Mouse (Mus musculus): ENCODE results near the gene Zan.

Zan gene

GRCm38 (mm10) chr5:137476964-137477363, at the start of gene Zan:
Gene Zan (minus strand): TSS chr5:137477064.
- DNase-seq, result no peak

DNA sequence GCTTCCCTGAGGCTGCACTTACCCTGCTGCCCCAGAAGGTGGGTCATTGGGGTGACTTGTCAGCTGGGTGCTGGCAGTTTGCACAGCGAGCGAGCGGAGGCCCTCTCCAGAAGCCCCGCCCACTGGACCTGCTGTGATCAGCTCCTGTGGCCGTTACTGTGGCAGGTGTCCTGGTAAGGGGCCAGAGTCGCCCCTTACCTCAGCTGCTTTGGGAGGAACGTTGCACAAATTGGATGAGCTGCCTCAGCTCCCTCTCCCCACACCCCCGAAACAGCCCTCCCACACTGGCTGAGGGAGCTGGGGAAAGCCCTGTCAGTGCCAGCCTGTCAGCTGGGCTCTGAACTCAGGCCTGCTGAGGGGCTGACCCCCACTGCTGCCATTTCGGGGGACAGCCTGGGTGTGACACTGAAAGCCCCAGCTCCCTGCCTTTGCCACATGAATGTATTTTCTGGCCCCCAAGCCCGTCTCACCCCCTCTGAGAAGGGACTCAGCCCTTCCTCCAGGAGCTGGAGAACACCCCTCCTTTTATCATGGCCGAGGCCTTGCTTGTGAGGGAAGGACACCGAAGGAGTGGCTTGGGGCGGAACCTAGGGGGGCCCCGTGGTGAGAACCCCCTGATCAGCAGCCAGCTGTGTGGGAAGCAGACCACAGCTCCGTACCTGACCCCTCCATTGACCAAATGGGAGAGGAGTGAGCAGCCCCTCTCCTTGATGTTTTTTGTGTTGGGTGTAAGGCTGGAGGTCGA, 49.5 kb upstream of the Zan start:
- peak in 1 of 2 experiments; percentile 20 for DNase-seq

- no peak for DNase-seq
These were observed 48.6 kb upstream of the Zan start for GRCm38 (mm10) chr5:137525511-137525910.

- no peak for DNase-seq
These were observed 47.8 kb upstream of the Zan start for GRCm38 (mm10) chr5:137524671-137525070.

DNA sequence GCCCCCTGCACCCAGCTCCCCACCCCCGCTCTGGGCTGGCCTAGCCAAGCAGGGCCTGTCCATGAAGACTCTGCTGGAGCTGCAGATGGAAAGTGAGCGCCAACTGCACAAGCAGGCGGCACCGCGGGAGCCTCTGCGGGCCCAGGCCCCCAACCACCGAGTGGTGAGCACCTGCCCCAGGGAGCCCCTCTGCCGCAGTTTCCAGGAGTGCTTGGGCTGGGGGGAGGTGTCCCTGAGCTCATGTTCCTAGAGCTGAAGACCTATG, 47.3 kb upstream of the Zan start:
- no peak for DNase-seq

DNA sequence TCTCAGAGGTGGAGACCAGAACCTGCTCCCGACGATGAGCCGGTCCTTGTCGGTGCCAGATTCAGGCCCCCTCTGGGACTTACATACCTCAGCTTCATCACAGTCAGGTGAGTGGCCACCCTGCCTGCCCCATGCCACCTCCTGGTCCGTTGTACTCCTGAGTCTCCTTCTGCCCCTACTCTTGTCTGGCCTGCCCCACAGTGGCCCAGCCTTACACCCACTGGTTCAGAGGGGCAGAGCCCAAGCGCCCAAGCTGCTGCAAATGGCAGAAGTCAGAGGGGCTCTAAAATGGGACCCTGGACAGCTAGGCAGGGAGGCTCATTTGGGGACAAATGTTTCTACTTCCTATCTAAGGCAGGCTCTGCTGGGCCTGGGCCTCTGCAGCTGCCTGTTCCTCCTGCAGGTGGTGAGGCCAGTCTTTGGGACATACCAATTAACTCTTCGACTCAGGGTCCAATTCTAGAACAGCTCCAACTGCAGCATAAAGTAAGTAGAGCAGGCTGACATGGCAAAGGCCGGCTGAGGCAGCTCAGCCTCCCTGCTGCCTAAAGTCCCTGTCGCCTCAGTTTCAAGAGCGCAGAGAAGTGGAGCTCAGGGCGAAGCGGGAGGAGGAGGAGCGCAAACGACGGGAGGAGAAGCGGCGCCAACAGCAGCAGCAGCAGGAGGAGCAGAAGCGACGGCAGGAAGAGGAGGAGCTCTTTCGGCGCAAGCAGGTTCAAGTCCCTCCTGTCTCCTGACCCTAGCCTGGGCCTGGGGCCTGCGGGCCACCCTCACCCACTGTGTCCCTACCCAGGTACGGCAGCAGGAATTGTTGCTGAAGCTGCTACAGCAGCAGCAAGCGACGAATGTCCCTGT, 46.8 kb upstream of the Zan start:
- no peak for DNase-seq

GRCm38 (mm10) chr5:137522711-137523110, 45.8 kb upstream of the Zan start:
- DNase-seq, result no peak

DNA sequence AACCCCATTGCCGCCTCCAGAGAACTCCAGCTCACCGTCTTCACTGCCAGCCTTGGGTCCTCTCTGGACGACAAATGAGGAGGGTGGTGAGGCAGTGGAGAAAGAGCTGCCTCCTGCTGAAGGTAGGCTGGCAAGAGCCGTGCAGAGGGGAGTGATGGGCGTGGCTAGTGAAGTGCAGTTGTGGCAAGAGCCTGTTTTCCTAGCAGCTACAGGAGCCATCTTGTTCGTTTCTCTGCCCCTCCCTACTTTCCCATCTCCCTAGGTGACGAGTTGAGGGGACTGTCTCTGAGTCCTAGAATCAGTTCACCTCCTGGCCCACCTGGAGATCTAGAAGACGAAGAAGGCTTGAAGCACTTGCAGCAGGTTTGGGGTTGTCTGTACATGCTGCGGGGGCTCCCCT, 45.0 kb upstream of the Zan start:
- no peak for DNase-seq

DNA sequence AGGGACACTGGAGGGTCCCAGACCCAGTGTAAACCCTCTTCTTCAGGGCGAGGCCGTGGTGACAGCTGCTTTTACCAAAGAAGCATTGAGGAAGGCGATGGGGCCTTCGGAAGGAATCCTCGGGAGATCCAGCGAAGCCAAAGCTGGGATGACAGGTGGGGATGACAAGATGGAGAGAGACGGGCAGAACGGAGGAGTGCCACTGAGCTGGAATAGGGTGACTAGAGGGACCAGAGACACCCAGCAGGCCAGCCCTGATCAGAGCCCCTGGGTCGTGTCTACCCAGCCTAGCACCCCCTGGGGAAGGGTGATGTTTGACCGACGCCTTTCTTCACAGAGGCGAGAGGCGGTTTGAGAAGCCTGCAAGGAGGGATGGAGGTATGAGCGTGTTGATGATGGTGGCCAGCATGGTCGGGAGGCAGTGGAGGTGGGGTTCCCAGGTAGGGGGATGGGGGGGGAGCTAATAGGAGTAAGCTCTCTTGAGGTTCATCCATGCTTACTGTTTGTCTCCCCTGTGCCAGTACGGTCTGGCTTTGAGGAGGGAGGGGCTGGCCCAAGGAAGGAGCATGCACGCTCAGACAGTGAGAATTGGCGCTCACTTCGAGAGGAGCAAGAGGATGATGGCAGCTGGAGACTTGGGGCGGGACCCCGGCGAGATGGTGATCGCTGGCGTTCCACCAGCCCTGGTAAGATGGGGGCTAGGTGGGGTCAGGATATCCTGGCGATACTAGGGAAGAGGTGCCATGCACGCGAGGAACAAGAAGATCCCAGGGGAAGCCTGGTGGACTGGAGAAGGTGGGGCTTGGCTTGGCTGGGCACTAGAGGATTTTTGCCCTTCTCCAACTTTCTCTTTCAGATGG, 43.1 kb upstream of the Zan start:
- DNase-seq, result no peak

GRCm38 (mm10) chr5:137518436-137518835, 41.6 kb upstream of the Zan start, which contains the start of gene Gigyf1:
Gene Gigyf1 (plus strand): TSS chr5:137518548.
- DNase-seq, result peak; percentile 55 to 58

DNA sequence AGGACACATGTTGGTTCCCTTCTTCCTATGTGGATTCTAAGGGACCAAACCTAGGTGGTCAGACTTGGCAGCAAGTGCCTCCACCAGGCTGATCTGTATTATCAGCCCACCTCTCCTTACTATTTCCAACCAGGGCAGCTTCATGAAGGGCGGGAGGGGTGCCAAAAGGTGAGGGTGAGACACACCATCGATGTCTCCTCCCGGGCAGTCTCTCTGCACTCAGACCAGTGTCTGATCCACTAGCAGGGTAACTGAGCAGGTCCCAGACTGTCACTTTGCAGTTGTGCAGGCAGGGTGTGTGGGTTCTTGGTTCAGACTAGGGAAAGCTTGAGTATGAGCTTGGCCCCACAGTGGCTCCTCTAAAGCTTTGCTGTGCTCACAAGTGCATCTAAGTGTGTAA, 37.9 kb upstream of the Zan start:
- no peak for DNase-seq

GRCm38 (mm10) chr5:137513951-137514721, 37.3 kb upstream of the Zan start:
- no peak for DNase-seq

DNA sequence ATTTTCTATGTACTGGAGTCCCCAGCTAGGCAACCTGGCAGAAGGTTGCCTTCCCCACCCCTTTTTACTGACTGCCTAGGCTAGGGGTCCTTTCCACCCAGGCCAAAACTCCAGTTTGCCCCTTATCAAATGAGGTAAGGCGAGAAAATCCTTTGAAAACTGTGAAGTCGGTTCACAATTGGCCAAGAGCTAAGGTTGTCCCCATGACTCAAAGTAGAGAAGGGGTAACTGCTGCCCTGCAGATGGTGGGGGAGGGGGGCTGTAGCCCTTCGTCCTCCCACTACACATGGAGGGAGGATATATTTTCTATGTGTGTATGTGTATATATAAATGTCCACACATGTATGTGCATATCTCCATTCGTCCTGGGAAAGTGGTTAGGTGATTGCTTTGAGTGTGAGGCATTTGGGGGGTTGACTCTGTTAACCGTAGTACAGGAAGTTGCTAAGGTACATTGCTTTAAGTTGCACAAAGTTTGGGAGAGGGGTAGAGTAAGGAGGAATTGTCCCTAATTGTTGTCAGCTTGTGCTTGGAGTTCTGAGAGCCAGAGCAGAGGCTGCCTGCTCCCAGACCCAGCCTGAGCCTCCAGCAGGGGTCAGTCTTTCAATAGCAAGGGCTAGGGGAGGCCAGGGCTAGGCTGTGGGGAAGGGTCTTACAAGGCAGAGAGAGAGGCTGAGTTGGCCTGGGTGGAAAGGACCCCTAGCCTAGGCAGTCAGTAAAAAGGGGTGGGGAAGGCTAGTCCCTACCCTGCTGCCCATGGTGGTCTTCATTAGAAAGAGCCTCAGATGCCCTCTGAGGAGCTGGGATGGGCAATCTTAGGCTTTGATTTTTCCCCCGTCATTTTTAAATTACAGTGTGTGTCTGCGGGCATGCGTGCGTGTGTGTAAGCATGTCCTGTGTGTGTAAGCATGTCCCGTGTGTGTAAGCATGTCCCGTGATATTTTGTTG, 36.3 kb upstream of the Zan start:
- peak; percentile 39 to 44 for DNase-seq

DNA sequence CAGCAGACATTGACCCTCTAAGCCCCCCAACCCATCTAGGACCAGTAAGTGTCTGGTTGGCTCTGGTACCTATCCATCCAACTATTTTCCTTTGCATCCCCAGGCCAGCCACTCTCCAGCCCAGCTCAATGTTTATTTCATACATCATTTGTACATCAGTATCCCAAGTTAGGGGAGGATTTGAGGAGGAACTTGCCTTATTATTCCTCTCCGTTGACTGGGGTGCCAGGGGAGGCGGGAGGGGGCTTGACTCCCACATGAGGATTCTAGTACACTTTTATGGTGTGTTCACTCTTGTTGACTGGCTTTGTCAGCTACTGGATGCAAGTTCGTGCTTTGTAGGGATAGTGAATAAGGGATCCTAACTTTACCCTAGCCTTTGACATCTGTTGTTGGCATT, 34.8 kb upstream of the Zan start:
- DNase-seq, result no peak

GRCm38 (mm10) chr5:137510573-137511390, 33.9 kb upstream of the Zan start:
- peak; percentile 23 to 30 for DNase-seq

GRCm38 (mm10) chr5:137510014-137510501, 33.2 kb upstream of the Zan start:
- peak; percentile 80 to 86 for DNase-seq

GRCm38 (mm10) chr5:137504041-137504440, 27.2 kb upstream of the Zan start:
- peak; percentile 36 to 38 for DNase-seq

- DNase-seq, result peak; percentile 79 to 80
These were observed 25.8 kb upstream of the Zan start for GRCm38 (mm10) chr5:137502667-137503110.

- DNase-seq, result peak; percentile 100
These were observed 25.1 kb upstream of the Zan start, which contains the start of gene Pop7 for GRCm38 (mm10) chr5:137501709-137502666. Gene Pop7 (minus strand): TSS chr5:137502518.
